Mouse (Mus musculus): Measurements from ENCODE around the gene Nexn. TPM values are rescaled to one million over a fixed set of nuclear protein-coding genes. Genes with fewer than 3 reads are reported as not detected.

The Nexn gene
- total RNA-seq, 1 experiment from 2014 or later = 0.64 TPM

DNA sequence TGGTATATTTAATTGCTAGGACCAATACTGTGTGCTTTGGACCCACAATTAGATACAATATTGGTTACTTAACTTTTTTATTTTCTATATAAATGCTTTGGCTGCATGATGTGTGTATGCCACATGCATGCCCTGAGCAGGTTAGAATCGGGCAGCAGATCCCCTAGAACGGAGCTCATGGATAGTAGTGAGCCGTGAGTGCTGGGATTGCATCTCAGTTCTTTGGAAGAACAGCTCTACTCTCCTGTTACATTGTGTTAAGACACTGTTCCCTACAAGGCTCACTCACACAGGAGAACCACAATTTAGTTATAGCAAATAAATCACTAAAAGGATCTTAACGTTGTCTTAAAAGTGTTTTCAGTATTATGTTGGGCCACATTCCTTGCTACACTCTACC is 22.8 kb downstream of the Nexn start:
- ATAC-seq (replicated peaks; ENCODE audit: low read depth, poor library complexity, severe bottlenecking) = no peak

DNA sequence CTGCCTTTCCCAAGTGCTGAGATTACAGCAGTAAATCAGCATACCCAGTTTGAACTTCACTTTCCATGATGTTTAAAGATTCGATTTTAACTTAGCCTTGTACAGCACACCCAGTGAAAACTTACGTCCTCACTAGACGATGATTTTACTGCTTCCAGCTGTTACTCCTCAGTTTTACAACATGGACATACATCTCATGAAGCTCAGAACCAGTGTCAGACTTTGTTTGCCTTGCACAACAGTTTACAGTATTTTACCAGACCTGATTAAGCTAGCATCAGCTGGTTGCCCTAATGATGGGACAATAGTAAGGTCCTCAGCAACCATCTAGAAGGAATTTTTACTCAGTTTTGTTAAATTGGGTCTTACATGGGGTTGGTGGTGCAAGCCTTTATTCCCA is 25.1 kb downstream of the Nexn start:
- no peak for ATAC-seq (replicated peaks; ENCODE audit: low read depth, poor library complexity, severe bottlenecking)

DNA sequence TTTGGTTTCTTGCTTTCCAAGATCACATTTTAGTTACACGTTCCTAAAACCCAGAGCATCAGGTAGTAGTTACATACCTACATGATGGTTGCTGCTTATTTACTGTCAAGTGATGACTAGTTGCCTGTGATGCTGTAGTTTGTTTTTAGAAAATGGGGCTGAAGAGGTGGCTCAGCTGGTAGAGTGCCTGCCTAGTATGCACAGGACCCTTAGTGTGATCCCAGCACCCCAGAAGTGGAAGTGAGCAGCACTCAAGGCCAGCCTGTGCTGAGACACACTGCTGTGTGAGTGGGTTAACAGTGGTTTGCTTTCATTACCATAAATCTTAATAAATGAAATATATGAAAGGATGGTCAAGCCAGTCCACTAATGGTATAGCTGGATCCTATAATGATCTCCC is 26.6 kb downstream of the Nexn start:
- no peak for ATAC-seq (replicated peaks; ENCODE audit: low read depth, poor library complexity, severe bottlenecking)

DNA sequence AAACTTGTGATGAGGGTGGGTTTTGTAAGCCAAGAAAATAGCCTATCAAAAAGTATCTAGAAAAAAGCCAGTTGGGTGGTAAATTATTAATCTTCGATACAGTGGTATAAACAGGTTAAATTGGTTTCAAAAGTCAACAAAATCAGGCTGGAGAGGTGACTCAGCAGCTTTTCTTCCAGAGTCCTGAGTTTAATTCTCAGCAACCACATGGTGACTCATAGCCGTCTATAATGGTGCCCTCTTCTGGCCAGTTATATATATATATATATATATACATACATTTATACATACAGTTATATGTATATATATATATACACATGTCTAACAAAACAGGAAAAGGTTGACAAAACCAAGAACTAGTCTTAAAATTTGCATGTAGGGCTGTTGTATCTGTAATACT is 27.3 kb downstream of the Nexn start:
- ATAC-seq (replicated peaks; ENCODE audit: low read depth, poor library complexity, severe bottlenecking) = peak; percentile 67

DNA sequence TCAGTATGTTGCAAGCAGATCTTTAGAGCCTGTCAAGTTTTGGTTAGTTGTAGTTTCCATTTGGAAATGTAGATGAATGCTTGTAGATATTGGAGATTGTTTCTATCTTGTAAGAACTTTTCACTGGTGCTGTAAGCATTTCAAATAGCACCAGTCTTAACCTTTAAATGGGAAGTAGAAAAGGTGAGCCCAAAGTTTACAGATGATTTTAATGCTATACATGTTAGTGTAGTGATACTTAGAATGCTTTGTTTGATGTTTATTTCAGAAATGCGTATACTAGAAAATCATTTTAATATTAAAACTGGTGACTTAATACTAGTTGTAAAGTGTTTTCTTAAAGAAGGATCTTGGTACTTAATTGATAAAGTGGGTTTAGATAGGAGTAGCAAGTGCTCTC is 30.3 kb downstream of the Nexn start:
- no peak for ATAC-seq (replicated peaks; ENCODE audit: low read depth, poor library complexity, severe bottlenecking)

DNA sequence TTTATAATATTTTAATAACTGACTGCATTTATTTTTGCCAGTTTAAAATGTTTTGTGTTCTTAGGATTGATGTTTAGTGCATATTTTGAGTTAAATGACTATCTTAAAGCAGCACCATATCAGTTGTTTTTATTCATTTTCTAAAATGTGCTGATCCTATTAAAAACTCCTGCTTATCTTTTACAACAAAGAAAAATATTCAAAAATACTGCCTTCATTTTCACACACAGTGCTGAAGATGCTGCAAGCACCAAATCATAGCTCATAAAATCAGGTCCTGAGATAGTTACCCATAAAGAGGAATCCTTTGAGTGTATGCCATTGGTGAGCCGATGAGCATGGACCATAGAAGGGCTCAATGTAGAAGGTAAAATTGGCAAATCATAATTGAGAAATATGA is 30.9 kb downstream of the Nexn start:
- ATAC-seq (replicated peaks; ENCODE audit: low read depth, poor library complexity, severe bottlenecking) = no peak

DNA sequence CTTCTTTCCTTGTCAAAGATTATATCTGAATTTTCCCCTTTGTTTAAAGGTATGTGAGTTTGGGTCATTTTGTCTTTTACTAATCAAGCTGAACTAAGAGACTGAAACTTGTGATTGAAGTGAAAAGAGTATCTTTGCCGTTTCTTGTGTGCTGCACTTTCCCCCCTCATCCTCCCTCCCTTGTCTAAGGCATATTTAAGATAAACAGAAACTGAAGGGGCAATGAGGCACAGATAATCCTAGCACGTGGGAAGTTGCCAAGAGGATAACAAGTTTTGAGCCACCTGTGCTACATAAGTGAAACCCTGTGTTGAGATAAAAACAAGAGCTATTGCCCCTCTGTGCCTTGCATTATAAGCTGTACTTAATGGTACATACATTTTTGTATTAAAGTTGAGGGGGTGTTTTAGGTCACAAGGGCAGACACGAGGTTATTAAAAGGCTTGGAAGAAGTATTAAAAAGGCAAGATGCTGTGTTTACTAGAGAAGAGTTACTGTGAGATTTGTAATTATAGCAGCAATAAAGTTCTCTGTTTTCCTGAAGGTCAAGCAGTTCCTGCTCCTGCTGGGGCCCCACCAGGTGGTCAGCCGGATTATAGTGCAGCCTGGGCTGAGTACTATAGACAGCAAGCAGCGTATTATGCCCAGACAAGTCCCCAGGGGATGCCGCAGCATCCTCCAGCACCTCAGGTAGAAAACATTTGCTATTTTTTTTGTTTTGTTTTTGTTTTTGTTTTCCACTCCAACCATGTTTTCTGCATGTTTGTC is 34.6 kb downstream of the Nexn start:
- ATAC-seq (replicated peaks; ENCODE audit: low read depth, poor library complexity, severe bottlenecking) = peak; percentile 60; the same call in 1 of the 2 replicates

DNA sequence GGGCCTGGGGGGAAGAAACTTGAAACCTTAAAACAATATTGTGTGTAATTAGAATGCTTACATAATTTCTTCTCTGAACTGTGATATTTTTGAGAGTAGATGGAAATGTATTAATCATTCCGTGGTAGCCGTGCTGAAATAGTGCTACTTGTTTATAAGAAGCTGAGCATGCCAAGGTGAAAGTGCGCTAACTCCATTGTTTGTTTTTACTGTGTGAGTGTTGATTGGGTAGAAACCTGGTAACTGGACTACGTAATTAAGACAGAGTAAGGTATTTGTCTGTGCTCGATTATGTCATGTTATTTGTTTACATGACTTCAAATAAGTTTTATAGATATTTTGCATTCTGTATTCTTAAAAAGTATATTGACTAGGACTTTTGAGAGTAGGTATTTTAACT is 36.9 kb downstream of the Nexn start:
- ATAC-seq (replicated peaks; ENCODE audit: low read depth, poor library complexity, severe bottlenecking) = no peak

DNA sequence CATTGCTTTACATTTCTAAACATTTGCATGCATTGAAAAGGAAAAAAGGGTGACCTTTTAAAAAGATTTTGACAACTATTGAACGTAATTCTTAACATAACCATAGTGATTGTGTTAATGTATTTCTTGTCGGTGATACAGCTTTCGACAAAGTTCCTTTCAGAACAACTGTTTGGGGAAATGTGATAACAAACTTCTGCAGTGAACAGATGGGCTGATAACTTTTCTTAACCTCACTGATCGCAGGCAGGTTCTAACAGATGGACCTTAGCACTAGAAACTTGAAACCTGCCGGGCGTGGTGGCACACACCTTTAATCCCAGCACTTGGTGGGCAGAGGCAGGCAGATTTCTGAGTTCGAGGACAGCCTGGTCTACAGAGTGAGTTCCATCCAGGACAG is 37.3 kb downstream of the Nexn start:
- ATAC-seq (replicated peaks; ENCODE audit: low read depth, poor library complexity, severe bottlenecking) = no peak

DNA sequence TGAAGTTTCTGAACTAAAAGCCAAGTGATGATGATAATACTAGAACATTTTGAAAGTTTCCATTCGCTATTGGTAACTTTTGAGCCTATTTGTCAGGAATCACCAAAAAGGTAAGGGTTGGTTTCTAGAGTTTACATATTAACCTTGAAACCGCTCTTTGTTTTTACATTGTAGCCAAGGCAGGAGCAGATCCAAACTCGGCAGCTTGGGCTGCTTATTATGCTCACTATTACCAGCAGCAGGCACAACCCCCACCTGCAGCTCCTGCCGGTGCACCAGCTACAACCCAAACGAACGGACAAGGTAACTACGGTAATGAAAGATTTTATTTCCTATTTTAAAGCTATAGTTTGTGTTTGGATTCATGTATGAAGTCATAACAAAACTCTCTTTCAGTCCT is 40.2 kb downstream of the Nexn start:
- no peak for ATAC-seq (replicated peaks; ENCODE audit: low read depth, poor library complexity, severe bottlenecking)

DNA sequence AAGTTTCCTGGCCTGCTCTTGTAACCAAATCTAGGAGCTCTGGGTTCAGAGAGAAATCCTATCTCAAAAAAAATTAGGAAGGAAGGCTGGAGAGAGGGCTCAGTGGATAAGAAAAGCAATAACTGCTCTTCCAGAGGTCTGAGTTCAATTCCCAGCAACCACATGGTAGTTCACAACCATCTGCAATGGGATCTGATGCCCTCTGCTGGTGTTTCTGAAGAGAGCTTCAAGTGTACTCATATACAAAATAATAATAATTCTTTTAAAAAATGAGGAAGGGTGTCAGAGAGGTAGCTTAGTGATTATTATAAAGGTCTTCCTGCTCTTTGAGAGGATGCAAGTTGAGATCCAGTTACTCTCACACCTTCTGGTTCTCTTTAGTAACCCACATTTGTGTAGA is 41.2 kb downstream of the Nexn start:
- no peak for ATAC-seq (replicated peaks; ENCODE audit: low read depth, poor library complexity, severe bottlenecking)

DNA sequence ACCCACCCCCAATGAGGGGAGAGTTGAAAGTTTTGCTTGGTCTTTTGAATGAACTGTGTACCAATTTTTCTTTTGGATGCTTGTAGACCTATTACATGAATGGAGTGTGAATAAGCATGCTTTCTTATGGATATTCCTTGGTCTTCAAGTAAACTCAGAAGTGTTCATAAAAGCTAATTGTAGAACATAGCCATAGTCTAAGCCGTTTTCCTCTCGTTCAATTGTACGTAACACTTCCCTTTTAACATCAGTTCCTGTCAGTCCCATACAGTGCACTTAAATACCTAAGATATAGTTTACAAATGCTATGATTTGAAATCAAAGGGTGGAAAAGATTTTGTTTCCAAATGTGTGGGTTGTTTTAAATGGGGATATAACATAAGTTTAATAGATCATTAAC is 52.7 kb downstream of the Nexn start:
- ATAC-seq (replicated peaks; ENCODE audit: low read depth, poor library complexity, severe bottlenecking) = no peak

DNA sequence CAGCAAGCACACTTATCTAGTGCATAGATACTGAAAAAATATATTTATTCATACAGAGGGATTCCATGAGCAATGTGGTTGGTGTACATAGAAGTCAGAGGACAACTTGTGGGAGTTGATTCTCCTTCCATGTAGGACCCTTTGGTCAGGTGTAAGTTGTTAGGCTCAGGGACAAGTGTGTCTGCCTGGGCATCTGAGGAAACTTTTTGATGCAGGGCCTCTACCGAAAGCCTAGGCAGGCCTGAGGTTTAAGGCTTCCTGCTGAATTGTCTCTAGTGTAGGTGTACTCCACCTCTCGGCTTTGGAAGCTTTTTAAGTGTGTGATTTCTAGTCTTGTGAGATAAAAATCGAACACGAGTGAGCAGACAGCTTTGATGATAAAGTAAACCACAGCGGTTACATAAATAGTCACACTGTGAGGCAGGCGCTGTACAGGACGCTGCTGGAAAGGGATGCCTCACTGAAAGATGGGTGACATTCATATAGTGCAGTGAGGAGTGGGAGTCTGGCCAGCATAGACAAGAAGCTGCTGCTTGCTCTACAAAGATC is 54.3 kb downstream of the Nexn start:
- no peak for ATAC-seq (replicated peaks; ENCODE audit: low read depth, poor library complexity, severe bottlenecking)

DNA sequence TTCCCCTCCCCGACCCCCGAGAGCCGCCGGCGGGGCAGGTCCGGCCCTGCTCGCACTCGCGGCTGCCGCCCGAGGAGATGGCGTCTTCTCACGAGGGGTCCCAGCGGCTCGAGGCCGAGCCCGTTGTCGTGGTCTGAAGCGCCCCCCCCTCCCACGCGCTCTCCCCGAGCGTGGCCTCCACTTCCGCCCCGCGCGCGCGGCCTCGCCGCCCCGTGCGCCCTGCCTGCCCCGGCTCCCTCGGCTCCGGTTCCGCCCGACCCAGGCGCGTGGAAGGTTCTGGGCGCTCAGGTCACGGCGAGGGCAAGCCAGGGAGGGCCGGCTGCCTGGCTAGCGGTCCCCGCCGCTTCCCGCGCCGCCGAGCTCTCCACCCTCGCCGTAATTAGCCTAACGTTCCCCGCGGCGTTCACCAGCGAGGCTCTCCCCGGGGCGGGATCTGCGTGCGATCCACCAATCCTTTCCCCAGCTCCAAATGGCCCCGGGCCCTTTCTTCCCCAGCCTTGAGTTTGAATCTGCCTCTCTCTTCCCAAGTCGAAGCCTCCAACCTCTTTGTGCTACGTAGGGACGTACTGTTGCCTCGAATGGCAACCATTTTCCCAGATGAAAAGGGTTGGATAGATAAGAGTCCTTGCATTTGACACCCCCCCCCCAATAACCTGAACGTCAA is 55.3 kb downstream of the Nexn start:
- peak; percentile 10; the same call in 1 of the 2 replicates for ATAC-seq (replicated peaks; ENCODE audit: low read depth, poor library complexity, severe bottlenecking)

DNA sequence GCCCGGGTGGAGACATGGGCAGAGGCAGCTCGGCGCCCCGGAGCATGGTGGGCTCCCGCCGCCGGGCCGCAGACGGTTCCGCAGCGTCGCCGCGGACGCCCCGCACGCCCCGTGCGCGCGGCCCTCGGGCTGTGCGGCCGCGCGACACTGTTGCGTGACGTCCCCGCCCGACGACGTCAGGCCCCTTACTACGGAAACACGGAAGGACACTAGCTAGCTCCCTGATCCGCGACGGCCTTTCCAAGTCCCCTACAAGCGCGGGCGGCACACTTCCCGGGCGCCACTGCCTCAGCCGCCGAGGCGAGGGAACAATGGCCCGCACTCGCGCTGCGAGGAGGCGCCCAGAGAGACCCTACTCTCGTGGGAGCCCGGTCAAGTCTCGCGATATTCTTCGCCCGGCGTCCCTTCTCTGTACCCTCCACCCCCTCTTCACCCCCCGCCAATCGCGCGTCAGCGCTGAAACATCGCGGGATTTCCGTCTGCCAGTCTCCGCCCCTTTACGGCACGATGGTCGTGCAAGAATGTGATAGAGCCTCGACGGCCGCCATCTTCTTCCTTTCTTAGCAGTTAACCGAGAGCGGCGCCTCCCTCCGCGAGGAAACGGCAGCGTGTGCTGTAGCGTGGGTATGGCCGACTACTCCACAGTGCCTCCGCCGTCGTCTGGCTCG is 56.0 kb downstream of the Nexn start, which contains the start of the genes Dnajb4 and Fubp1:
Dnajb4 (minus strand) TSS at position 336 of the 668 bp plus-strand sequence.
Fubp1 (plus strand) TSS at position 456 of the 668 bp plus-strand sequence.
- ATAC-seq (replicated peaks; ENCODE audit: low read depth, poor library complexity, severe bottlenecking) = peak; percentile 82

DNA sequence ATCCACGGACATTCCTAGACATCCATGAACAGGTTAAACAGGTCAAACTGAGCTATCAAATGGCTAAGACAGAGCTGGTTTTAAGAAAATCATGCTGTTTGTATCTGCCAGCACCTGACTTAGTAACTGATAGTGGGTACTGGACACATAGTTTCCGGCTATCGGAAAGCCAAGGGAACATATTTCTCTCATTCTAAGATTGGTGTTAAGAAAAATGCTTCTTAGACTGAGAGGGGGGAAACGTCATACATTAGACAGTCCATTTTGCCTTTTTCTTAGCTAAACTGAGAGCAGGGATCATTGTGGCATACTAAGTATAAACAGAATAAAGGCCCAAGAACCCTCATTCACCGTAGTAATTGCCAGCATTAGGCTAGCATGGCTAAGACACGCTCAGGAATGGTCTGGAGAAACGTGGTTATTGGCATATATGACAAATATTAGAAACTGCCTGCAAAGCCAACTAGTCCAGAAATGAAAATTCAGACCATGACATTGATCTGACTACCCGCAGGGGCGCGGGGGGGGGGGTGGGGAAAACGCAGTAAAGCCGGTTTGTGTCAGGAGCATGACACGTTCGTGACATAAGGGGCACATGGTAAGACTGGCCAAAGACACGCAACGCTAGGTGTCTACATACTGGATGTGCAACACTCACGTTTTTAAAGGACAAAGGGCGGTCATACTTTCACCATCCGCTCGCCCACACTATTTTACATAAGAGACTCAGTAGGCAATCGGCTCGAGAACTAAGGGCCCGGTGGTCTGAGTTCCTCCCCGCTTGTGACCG is 56.8 kb downstream of the Nexn start:
- peak; percentile 35 for ATAC-seq (replicated peaks; ENCODE audit: low read depth, poor library complexity, severe bottlenecking)

DNA sequence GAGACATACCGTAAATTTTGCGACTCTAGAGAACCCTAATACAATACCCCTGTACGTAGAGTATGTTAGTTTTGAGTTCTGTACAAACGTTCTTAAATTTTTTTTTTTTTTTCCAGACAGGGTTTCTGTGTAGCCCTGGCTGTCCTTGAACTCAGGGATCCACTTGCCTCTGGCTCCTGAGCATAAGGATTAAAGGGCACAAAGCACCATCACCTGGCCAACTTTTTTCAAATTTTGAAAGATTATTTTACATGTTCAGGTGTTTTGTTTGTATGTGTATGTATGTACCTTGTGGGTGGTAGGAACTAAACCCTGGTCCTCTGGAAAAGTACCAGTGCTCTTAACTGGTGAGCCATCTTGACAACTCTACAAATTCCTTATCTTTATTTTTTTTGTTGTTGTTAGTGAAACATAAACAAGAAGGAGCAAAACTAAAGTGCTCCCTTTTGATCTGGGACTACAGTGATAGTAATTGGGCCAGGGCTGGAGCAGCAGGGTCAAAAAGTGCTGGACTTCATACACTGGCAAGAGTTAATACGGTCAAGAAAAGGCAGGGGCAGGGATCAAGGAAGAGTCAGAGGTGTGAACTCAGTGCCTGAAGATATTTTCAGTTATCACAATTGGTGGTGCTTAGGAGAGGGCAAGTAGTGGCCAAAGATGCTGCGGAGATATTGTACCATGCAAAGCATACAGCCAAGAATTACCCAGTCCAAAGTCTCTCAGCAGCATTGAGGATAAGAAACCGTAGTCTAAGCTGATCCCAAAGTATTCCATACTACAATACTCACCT is 57.9 kb downstream of the Nexn start:
- no peak for ATAC-seq (replicated peaks; ENCODE audit: low read depth, poor library complexity, severe bottlenecking)

DNA sequence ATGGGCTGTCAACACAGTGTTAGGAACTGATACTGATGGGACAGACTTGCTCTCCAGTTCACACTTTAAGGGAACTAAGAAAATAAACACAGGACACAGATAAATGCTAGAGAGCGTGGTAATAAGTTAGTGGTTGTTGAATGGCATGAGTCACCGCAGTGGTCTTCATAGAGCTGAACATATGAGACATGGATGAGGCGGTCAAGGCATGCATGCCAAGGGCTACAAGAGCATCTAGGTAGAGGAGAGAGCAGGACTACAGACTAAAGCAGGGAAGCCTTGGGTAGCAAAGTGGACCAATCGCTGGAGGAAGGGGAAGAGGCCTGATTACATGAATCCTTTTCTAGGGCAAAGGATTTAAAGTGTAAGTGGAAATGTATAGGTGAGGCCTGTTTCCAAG is 59.0 kb downstream of the Nexn start:
- ATAC-seq (replicated peaks; ENCODE audit: low read depth, poor library complexity, severe bottlenecking) = no peak

DNA sequence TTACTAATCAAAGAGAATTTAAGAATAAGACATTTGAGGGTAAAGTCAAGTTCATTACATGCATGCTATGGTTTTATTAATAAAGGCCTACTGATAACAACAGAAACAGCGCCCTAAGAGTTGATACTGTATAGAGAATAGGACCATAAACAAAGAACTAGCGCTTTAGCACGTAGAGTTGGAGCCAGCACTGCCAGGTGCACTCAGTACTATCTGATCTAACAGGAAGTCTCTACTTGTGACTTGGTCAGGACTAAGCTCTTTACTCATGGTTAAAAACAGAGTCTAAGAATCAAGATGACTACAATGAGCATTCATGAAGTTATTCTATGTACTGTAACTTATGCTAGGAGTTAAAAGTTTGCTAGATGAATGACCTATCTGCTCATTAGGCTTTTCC is 61.6 kb downstream of the Nexn start:
- no peak for ATAC-seq (replicated peaks; ENCODE audit: low read depth, poor library complexity, severe bottlenecking)
